Mouse (Mus musculus): Measurements from ENCODE around the gene Nebl. TPM values are rescaled to one million over a fixed set of nuclear protein-coding genes. Genes with fewer than 3 reads are reported as not detected.

Nebl gene
- total and polyA plus RNA-seq, 3 experiments = 4.7 to 5.4 TPM; not detected in 1

GRCm38 (mm10) chr2:17718281-17718680 is 13.0 kb downstream of the Nebl start:
- Histone ChIP-seq H3K9me3 (replicated peaks; ENCODE audit: insufficient read depth, low read length) (no peaks in the 10 kb centered on the region), H3K4me3 (ENCODE audit: control insufficient read depth in 1 of 2, insufficient read depth in 1 of 2, low read depth in 2 of 2, low read length in 2 of 2) (no peak overlapping the region), H3K79me2 (ENCODE audit: control insufficient read depth, insufficient read depth, low read length, poor library complexity) (no peaks in the 10 kb centered on the region), H3K4me1 (ENCODE audit: control insufficient read depth in 1 of 2, insufficient read depth in 2 of 2, low read length in 2 of 2) (no peaks in the 10 kb centered on the region), H3K9ac (ENCODE audit: control insufficient read depth, low read depth, low read length, poor library complexity, severe bottlenecking) (no peak overlapping the region), H3K27ac (ENCODE audit: control insufficient read depth, low read depth, low read length) (no peak overlapping the region), H3K36me3 (ENCODE audit: control insufficient read depth in 1 of 2, insufficient read depth in 2 of 2, low read length in 2 of 2) (no peaks in the 10 kb centered on the region), H3K27me3 (ENCODE audit: control insufficient read depth in 1 of 2, insufficient read depth in 2 of 2, low read length in 2 of 2) (no peaks in the 10 kb centered on the region)
- DNase-seq (ENCODE audit: low read depth, low spot score) = no peak
- TF ChIP-seq MYB (IDR thresholded peaks at IDR 0.05; ENCODE audit: low read depth, low read length) (no peak), HCFC1 (IDR thresholded peaks at IDR 0.05; ENCODE audit: low read depth, low read length) (no peak), TAL1 (IDR thresholded peaks at IDR 0.05; ENCODE audit: low read length) (no peak), ELF1 (IDR thresholded peaks at IDR 0.05; ENCODE audit: low read depth, low read length) (no peak), UBTF (IDR thresholded peaks at IDR 0.05; ENCODE audit: borderline replicate concordance, insufficient read depth, low read depth, low read length) (no peak), ZC3H11A (IDR thresholded peaks at IDR 0.05; ENCODE audit: low read depth, low read length) (no peak), BHLHE40 (IDR thresholded peaks at IDR 0.05; ENCODE audit: borderline replicate concordance, low read depth, low read length) (no peak)

GRCm38 (mm10) chr2:17717200-17717599 is 14.1 kb downstream of the Nebl start:
- Histone ChIP-seq H3K9me3 (replicated peaks; ENCODE audit: insufficient read depth, low read length) (no peaks in the 10 kb centered on the region), H3K27ac (ENCODE audit: control insufficient read depth, low read depth, low read length) (no peak overlapping the region), H3K9ac (ENCODE audit: control insufficient read depth, low read depth, low read length, poor library complexity, severe bottlenecking) (no peak overlapping the region), H3K36me3 (ENCODE audit: control insufficient read depth in 1 of 2, insufficient read depth in 2 of 2, low read length in 2 of 2) (no peaks in the 10 kb centered on the region), H3K79me2 (ENCODE audit: control insufficient read depth, insufficient read depth, low read length, poor library complexity) (no peaks in the 10 kb centered on the region), H3K4me3 (ENCODE audit: control insufficient read depth in 1 of 2, insufficient read depth in 1 of 2, low read depth in 2 of 2, low read length in 2 of 2) (no peak overlapping the region), H3K27me3 (ENCODE audit: control insufficient read depth in 1 of 2, insufficient read depth in 2 of 2, low read length in 2 of 2) (no peaks in the 10 kb centered on the region), H3K4me1 (ENCODE audit: control insufficient read depth in 1 of 2, insufficient read depth in 2 of 2, low read length in 2 of 2) (no peaks in the 10 kb centered on the region)
- TF ChIP-seq CTCF (IDR thresholded peaks at IDR 0.05 in 2 of 3, conservative IDR thresholded peaks at IDR 0.05 in 1 of 3; ENCODE audit: control insufficient read depth in 1 of 3, insufficient read depth in 1 of 3, low read depth in 2 of 3, low read length in 3 of 3, poor library complexity in 1 of 3, severe bottlenecking in 1 of 3) (no peak), KAT2A (conservative IDR thresholded peaks at IDR 0.05; ENCODE audit: low read depth, low read length) (no peak), UBTF (IDR thresholded peaks at IDR 0.05; ENCODE audit: borderline replicate concordance, insufficient read depth, low read depth, low read length) (no peak), E2F4 (IDR thresholded peaks at IDR 0.05; ENCODE audit: borderline replicate concordance, low read depth, low read length) (no peak), MAX (IDR thresholded peaks at IDR 0.05; ENCODE audit: low read length) (no peak), ZKSCAN1 (IDR thresholded peaks at IDR 0.05; ENCODE audit: low read depth, low read length) (no peak), CHD2 (IDR thresholded peaks at IDR 0.05; ENCODE audit: low read length) (no peak), NELFE (IDR thresholded peaks at IDR 0.05; ENCODE audit: low read depth, low read length) (no peak), MYC (IDR thresholded peaks at IDR 0.05; ENCODE audit: low read depth, low read length) (no peak), MAFK (IDR thresholded peaks at IDR 0.05; ENCODE audit: borderline replicate concordance, low read depth, low read length) (no peak), POLR2AphosphoS2 (IDR thresholded peaks at IDR 0.05; ENCODE audit: low read length) (no peak), MEF2A (IDR thresholded peaks at IDR 0.05; ENCODE audit: extremely low read depth, insufficient replicate concordance, low read depth, low read length, poor library complexity, severe bottlenecking) (no peak), USF1 (IDR thresholded peaks at IDR 0.05; ENCODE audit: low read depth, low read length) (no peak), MXI1 (IDR thresholded peaks at IDR 0.05; ENCODE audit: low read depth, low read length) (no peak), MAZ (IDR thresholded peaks at IDR 0.05; ENCODE audit: low read depth, low read length) (no peak)
- DNase-seq (ENCODE audit: low read depth, low spot score) = no peak
